Mouse (Mus musculus): ENCODE results near the gene Inhbe.

Inhbe gene

DNA sequence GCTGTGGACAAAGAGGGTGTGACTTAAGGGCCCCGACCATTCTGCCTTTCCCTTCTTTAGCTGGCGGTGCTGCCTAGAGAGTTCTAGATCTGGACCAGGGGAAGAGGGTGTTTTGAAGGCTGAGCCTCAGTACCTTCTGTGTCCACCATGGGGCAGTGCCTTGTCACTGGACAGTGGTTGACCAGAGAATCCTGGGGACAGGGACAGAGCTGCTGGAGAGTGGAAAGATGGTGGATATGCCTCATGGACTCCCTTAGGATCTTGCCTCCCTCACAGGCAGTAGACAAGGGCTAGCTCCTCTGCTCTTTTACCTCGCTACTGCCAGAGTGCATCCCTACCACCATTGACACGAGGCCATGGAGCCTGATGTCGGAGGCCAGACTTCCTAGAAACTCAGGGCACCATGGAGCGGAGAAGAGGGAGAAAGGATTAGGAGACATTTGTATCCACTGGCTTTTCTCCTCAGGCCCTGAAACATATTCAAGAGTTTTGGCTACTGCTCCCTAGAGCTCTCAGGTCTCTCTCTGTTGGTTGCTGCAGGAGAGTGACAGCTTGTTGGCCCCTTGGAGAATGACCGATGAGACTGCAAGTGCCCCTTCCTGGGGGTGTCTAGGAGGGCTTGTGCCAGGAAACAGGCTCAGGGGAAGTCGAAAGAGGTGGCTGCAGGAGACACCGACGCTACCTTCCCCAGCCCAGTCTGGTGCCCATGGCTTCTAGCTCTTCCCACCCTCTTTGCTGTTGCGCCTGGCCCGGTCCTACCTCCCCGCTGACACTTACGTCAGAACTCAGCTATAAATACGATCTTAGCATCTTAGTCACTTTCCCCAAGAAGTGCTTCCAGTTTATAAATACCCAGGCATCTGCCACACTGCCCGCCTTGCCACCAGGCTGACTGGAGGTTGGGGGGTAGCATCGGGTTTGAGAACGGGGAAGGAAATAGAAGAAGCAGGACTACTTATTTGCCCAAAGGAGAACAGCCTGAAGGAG is at the start of gene Inhbe:
Inhbe (minus strand) TSS at position 503 of the 987 bp plus-strand sequence.
- no peak for DNase-seq (ENCODE audit: low read depth)

DNA sequence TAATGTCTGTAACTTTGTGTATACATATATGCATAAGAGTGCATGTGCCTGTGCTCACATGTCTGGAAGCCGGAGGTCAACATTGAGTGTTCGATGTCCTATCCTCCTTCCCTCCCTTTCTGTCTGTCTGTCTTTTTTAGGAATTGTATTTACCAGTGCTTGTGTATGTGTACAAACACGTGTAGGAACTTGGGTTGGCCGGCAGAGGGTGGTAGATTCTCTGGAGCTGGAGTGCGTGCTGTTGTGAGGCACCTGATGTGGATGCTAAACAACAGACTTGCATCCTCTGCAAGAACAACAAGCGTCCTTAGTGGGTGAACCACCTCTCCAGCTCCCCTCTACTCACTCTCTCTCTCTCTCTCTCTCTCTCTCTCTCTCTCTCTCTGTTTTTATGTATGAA is 37.6 kb upstream of the Inhbe start:
- no peak for DNase-seq (ENCODE audit: low read depth)

GRCm38 (mm10) chr10:127381743-127382134 is 27.5 kb upstream of the Inhbe start:
- DNase-seq (ENCODE audit: low read depth) = peak; percentile 18

GRCm38 (mm10) chr10:127380767-127381742 is 26.8 kb upstream of the Inhbe start:
- peak; percentile 74 for DNase-seq (ENCODE audit: low read depth)

DNA sequence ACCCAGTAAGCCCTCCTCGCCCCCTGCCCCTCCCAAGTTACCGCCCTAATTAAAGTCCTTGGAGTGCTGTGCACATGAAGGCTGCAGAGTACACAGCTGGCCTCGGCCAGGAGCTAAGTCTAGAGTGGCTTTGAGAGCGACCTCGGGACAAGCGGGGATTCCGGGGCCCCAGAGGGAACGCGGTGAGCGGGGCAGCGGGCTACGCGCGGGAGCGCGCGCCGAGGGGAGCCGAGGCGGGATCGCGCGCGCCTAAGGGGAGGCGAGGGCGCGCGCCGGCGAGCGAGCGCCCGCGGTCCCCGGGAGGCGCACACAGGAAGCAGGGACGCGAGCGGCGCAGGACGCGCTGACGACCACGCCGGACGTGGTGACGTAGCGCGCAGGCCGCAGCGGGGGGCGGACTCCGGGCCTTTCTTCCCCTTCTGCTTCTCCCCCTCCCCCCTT is 26.1 kb upstream of the Inhbe start, which contains the start of gene R3hdm2:
R3hdm2 (plus strand) TSS at position 77 of the 441 bp plus-strand sequence.
- DNase-seq (ENCODE audit: low read depth) = peak; percentile 94

DNA sequence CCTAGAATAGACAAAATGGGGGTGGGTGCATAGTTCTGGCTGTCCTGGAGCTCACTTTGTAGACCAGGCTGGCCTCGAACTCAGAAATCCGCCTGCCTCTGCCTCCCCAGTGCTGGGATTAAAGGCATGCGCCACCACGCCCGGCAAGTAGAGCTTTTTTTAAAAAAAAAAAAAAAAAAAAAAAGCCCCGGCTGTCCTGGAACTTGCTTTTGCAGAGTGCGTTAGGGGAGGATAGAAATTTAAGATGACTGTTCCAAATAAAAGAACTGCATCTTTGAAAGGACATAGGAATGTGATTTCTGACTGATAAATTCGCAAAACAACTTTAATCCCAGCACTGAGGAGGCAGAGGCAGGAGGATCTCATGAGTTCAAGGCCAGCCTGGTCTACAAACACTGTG is 25.4 kb upstream of the Inhbe start:
- no peak for DNase-seq (ENCODE audit: low read depth)

GRCm38 (mm10) chr10:127377700-127378099 is 23.5 kb upstream of the Inhbe start:
- no peak for DNase-seq (ENCODE audit: low read depth)

- DNase-seq (ENCODE audit: low read depth) = no peak
Observed at GRCm38 (mm10) chr10:127371023-127371422, 16.8 kb upstream of the Inhbe start.

DNA sequence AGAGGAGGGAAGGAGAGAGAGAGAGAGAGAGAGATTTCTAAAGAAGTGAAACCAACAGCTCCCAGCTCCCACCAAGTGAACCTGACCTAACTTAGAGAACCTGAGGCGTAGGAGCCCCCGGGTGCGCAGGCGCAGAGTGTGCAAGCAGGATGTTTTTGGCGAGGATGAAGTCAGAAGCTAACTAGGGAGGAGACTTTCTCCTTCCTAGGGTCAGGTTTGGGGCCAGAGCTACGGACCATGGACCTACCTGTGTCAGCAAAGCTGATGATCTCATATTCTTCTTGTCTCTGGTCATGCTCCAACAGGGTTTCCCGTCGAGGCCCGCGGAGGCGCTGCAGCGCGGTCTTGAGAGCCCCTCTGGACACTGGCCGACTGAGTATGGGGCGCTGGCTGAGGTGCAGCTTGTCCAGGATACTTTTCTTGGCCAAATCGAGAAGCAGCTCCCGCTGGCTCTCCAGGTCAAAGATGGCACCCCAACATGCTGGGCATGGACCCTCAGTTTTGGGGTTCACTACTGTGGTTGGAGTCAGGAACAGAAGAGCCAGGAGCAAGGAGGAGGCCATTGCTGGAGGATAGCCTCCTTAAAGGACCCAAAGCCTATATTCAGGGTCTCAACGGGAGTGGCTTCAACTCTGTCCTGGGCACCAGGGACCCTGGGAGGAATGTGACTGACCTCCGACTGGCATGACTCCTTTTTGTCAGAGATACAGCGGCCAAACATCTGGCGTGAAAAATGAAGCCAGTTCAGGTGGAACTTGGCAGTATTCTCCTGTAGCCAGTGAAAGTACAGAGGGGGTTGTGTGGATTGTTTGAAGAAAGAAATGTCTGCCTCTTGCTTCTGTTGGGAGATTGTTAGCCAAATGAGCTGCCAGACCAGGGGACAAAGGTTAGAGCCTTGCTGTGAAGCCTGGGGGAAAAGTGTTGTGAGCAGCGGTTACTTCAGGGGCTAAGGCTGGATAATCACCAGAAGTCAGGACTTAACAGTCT is 15.9 kb upstream of the Inhbe start, which contains the start of gene Inhbc:
Inhbc (minus strand) TSS at position 598 of the 987 bp plus-strand sequence.
- no peak for DNase-seq (ENCODE audit: low read depth)

DNA sequence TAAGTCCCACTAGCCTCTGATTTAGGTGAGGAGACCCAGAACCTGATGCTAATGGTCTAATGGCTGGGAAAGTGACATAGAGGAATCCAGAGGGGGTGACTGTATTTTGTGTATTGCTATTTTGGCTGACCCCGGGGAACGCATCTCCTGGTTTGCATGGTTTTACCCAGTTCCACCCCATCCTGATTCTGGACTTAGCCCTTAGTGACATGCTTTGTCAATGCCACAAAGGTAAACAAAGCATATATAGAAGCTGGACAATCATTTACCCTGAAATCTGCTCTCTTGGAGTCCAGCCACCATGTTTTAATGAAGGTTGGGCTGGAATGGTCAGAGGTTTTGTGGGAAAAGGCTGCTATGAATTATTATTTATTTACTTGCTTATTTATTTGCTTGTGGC is 14.1 kb upstream of the Inhbe start:
- DNase-seq (ENCODE audit: low read depth) = no peak

- no peak for DNase-seq (ENCODE audit: low read depth)
Observed at GRCm38 (mm10) chr10:127367116-127367515, 12.9 kb upstream of the Inhbe start.

- no peak for DNase-seq (ENCODE audit: low read depth)
Observed at GRCm38 (mm10) chr10:127360714-127361113, 6.5 kb upstream of the Inhbe start.

- DNase-seq (ENCODE audit: low read depth) = no peak
Observed at GRCm38 (mm10) chr10:127355336-127355735, 1.1 kb upstream of the Inhbe start.

- no peak for DNase-seq (ENCODE audit: low read depth)
Observed at GRCm38 (mm10) chr10:127352766-127353165, 1.4 kb downstream of the Inhbe start.

DNA sequence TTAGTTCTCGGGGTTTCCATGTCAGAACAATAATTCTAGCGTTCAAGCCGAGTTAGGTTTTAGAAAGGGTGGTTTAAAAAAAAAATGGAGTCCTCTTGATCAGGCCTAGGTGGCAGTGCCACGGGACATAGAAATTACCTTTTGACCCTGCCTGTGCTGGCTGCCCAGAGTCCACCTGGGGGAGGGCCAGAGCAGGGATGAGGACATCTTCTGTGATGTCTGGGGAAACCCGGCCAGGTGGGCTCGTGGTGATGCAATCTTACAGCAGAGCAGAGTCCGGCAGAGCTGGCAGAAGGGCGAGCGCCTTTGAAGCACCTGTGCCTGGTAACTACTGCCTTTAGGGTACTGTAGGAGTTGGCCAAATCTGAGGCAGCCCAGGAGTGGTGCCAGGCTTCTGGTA is 2.0 kb downstream of the Inhbe start:
- no peak for DNase-seq (ENCODE audit: low read depth)

DNA sequence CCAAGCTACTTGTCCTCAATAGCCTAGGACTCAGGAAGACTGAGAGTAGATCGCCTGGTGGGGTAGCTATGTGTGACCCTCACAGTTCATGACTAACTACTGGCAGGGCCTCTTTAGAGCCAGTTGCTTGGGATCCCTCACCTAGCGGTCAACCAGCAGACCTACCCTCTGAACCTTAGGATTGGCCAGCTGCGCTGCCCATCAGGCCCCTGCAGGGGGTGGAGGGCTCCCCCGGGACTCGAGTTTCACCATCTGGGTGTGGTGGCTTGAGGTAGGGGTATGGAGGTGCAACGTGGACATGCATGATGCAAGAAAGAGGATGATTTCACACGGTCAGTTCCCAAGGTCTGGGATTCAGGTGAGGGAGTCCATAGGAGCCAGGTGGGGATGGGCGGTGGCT is 2.5 kb downstream of the Inhbe start:
- DNase-seq (ENCODE audit: low read depth) = no peak

- no peak for DNase-seq (ENCODE audit: low read depth)
Observed at GRCm38 (mm10) chr10:127351285-127351595, 3.0 kb downstream of the Inhbe start.

DNA sequence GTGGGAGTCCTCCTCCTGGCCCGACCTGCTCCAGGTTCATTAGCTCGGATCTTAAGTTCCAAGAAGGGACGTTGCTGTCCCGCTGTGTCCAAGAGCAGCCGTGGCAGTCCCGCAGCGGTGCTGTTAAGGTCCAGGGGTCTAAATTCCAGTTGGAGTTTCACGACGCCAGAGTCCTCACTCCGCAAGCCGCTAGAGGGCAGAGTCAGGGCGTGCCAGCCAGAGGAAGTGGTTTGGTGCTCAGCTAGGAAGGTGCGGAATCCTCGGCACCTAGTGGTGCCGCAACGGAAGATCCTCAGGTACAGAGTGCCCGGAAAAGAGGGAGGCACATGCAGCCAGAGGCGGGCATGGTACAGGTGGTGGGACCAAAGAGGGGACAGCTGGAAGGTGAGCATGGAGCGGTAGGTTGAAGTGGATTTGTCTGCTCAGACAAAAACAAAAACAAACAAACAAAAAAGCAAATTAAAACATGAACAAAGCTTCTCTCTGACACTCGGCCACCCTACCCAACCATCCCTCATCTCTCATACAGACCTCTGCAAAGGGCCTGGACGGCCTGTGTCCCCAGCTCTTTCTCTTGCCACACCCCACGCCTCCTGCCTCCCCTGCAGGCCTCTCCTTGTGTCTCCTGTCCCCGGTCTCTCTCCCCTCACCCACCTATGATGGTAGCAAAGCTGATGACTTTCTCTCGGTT is 3.5 kb downstream of the Inhbe start:
- peak; percentile 85 for DNase-seq (ENCODE audit: low read depth)

DNA sequence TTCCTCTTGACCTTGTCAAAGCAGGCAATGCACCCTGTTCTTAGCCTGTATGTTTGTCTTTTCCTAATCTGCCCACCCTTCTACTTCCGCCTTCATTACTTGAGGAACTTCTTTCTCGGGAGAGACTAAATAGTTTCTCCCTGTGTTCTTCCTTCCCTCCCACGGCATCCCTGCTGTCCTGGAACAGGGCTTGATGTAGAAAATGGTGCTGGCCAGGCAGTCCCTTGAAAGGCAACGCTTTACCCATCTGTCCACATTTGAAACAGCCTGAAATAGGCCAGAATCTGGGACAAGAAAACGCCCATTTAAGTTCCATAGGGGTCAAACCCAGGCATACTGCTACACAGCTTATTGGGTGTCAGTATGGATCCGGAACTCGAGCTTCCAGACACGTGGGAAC is 4.4 kb downstream of the Inhbe start:
- DNase-seq (ENCODE audit: low read depth) = no peak

GRCm38 (mm10) chr10:127348957-127349356 is 5.3 kb downstream of the Inhbe start:
- peak; percentile 61 for DNase-seq (ENCODE audit: low read depth)

DNA sequence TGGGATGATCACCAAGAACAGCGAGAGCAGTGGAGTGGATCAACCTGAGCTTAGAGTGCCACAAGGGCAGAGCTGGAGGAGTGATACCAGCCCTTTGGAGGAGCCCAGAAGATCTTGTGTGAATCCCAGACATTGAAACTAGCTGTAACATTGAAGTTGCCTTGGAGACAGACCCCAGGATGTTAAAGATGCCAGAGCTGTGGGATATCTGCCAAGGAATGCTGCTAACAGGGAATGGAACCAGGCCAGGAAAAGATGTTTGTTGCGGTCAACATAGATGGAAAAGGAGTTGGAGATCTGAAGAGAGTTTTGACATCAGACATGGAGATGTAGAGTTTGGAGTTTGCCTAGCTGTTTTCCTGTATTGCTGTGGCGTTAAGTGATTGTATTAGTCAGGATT is 8.0 kb downstream of the Inhbe start:
- DNase-seq (ENCODE audit: low read depth) = no peak

Data from induced T-regulatory cell, adult 2 months (primary cell).